Mouse (Mus musculus) myocyte (in vitro differentiated cells): Measurements from ENCODE around the gene Crtac1.

Experiments used
- E2F4 ChIP-seq: IDR thresholded peaks from one replicate; pipeline ENCODE4 v1.6.1; 2011; ENCODE audit warnings: mild to moderate bottlenecking, control low read depth, moderate library complexity; ENCODE audit not compliant: insufficient read depth
- MAX ChIP-seq: IDR thresholded peaks from one replicate; pipeline ENCODE4 v1.6.1; 2011; ENCODE audit warnings: low read depth, mild to moderate bottlenecking, control low read depth
- POLR2A ChIP-seq: IDR thresholded peaks from one replicate; pipeline ENCODE4 v1.6.1; 2011; ENCODE audit warnings: low read depth, mild to moderate bottlenecking, control low read depth, moderate library complexity; ENCODE audit not compliant: insufficient read length
- POLR2AphosphoS2 ChIP-seq: IDR thresholded peaks from one replicate; pipeline ENCODE4 v1.6.1; 2011; ENCODE audit warnings: low read depth, control low read depth; ENCODE audit not compliant: insufficient read length
- REST ChIP-seq: IDR thresholded peaks from one replicate; pipeline ENCODE4 v1.6.1; 2011; ENCODE audit warnings: mild to moderate bottlenecking, control low read depth, moderate library complexity; ENCODE audit not compliant: insufficient read depth, insufficient read length
- TCF12 ChIP-seq: IDR thresholded peaks from one replicate; pipeline ENCODE4 v1.6.1; 2011; ENCODE audit warnings: mild to moderate bottlenecking, control low read depth; ENCODE audit not compliant: poor library complexity, insufficient read depth, severe bottlenecking
- USF1 ChIP-seq: IDR thresholded peaks from one replicate; pipeline ENCODE4 v1.6.1; 2011; ENCODE audit warnings: low read depth, mild to moderate bottlenecking, control low read depth, moderate library complexity

DNA sequence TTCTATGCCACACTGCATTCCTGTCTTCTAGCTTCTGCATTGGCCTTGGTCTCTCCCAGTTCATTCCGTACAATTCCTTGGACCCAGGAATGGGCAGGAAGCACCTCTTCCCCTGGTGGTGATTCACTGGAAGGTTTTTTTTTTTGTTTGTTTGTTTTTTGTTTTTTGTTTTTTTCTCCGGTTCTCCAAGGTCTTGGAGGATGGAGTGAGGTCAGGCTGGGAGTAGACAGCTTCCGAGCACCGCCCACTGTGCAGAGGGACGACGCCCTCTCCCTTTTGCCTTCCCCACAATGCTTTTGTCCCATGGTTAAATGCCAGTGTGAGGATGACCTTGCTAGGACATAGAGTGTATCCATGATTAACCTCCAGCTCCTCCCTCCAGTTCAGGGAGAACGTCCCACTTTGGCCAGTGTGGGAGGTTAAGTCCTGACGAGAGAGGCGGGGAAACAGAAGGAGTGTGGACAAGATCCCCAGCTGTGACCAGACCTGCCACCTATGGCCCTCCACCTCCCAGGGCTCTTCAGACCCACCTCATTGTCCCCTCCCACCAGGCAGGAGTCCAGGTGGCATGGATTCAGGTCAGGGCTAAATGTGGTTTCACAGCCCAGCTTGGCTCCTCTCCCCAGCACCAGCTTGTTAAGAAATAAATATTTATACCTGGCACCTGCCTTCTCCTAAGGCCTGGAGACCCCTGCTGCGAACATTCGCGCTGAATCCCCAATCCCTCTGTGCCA lies 109.1 kb downstream of the Crtac1 start:
- TF ChIP-seq POLR2A, result no peak
- no peak for TF ChIP-seq USF1
- no peak for TF ChIP-seq E2F4
- no peak for TF ChIP-seq TCF12
- no peak for TF ChIP-seq POLR2AphosphoS2
- TF ChIP-seq MAX, result no peak
- no peak for TF ChIP-seq REST
